1 mouse cellular context compared by ENCODE assay signal in the genomic region with DNA sequence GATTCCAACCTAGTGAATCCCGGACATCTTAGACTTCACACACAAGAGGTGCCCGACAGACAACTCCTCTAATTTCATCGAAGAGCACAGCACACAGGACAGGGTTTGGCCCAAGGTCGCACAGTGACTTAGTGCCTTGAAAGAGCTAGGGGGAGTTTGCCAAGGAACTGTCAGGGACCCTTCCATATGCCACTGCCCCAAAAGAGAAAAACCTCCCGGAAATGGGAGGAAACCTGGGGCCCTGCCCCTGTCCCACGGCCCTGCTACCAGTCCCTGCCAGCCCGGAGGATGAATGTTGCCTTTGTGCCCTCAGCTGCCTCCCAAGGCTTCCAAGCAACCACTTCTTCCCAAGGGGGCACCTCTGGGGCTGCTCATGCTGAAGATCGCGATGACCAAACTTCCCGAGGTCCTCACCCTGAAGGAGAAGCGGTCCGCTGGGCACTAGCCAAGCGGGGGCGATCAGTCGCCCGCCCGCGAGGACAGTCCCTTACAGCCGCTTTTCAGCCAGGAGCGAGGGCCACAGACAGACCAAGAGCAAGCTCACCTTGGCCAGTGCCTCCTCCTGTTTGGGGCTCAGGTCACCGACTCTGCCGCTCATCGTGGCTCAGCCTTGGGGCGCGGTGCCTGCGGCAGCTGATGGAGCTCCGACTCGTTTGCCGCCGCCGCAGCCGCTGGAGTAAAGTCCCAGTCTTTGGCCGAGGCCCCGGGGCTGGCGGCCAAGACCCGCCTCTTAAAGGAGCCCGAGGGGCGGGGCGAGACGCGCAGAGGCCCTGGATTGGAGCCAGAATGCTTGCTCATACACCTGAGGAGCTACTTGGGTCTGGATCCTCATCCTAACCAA.
TF ChIP-seq lines count a peak whose summit lies in the region.

No protein-coding gene starts in this region.

TF ChIP-seq in C2C12, 6 proteins besides CTCF, POLR2A, EP300 and RAD21:
- TF ChIP-seq USF1 (IDR thresholded peaks at IDR 0.05; ENCODE audit: low read depth) (no peak), FOSL1 (IDR thresholded peaks at IDR 0.05; ENCODE audit: insufficient read depth, low read length, poor library complexity, severe bottlenecking) (no peak), MYOG (IDR thresholded peaks at IDR 0.05; ENCODE audit: control insufficient read depth, extremely low read depth, insufficient read length) (no peak), MYOD1 (IDR thresholded peaks at IDR 0.05; ENCODE audit: control insufficient read depth, insufficient read length, low read depth) (no peak), CEBPB (IDR thresholded peaks at IDR 0.05; ENCODE audit: low read depth) (no peak), MAX (IDR thresholded peaks at IDR 0.05) (no peak)
